Mouse (Mus musculus) retina, adult 2 months (tissue): ENCODE measurements around the gene H13.

Experiments used
- DNase-seq: peaks from one replicate; pipeline ENCODE4 v3.0.0-alpha.2; 2012; ENCODE audit warnings: low read depth, low spot score

The H13 gene

DNA sequence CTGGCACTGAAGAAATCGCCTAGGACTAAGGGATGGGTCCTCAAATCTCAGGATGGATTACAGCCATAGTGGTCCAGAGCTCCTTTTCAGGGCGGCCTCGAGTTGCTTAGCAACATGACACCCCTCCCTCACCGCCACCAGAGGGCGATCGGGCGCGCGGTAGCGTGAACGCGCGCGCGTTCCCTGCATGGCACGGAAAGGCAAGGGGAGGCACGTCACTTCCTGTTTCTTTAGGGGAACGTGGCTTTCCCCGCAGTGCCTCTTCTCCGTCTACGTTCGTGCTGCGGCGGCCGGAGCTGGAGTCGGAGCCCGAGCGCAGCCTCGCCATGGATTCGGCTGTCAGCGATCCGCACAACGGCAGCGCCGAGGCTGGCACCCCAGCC is at the start of gene H13:
Gene H13, plus strand, starts transcription at position 206 of the 383 bp plus-strand sequence.
- peak; percentile 85 for DNase-seq

DNA sequence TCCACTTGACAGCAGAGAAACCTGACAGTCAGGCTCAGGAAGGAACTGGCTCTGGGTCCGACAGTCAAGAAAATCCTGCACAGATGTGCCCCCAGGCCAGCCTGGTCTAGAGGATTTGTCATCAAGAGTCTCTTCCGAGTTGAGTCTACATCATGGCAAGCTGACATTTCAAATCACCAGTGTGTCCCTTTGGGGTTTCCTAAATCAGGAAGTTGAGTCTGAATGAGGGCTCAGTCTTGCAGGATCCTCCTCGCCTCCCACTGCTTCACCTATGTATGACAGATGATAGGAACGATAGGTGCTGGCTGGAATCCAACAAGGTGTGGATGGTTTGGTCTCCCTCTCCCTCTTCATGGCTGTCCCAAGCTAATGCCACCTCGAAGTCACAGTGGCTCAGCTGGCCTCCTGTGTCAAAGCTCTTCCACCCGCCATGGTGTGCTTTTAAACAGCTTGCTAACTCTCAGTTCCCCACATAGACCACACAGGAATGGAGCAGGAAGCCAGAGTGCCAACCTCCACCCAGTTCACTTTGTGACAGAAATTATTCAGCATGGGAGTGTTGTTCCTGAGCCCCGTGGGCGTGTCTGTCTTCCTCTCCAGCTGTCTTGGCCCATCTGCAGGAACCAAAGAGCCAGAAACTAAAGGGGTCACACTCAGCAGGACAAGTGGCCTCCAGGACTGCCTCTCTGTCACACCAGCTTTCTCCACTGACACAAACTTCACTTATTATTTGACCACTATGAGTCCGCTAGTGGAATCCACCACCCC is 48.7 kb upstream of the H13 start:
- no peak for DNase-seq

DNA sequence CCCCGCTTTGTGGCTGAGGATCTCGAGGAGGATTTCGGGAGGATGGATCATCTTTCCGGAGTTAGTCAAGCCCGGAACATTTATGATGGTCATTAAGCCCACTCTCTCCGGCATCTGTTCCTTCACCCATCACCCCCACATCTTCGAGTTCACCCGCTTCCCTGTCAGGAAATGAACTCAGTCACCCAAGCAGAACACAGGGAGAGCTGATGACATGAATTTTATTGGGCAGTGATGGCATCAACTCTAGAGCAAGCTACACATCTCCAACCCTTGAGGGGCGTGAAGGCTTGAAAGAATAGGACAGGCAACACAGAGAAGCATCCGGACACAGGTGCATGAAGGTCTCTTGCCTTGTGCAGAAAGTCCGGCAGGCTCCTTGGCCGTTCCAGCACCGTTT is 47.1 kb upstream of the H13 start:
- no peak for DNase-seq

DNA sequence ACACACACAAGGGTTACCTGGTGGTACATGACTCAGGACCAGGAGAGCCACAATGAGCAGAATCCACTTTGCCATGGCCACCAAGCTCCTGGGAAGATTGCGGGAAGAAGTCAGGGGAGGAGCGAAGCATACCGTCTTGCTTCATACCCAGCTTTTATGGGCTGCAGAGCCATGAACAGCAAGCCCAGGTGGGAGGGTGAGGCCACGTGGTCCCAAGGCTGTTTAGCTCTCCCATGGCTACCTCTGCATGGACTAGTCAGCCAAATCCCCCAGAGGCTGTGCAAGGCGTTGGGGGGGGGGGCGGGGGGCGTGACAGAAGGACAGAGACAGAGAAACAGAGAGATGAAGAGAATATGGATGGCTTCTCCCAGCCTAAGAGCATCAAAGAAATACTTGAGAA is 46.3 kb upstream of the H13 start, which contains the start of gene Defb25:
Gene Defb25, minus strand, starts transcription at position 101 of the 400 bp plus-strand sequence.
- no peak for DNase-seq

DNA sequence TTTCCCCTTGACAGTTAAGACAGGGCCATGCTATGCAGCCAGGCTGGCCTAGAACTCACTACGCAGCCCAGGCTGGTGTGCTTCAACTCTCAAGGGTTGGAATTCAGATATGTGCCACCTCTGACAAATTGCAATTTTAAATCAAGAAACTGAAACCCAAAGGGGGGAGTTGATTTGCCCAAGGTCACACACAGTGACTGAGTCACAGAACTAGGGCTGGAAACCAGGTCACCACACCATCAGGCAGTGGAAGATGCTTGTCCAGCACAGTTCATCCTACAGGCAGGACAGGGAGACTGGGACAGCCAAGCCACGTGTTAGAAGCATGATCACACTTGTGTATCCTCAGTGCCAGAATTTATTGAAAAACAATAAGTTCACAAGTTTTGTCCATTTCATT is 44.7 kb upstream of the H13 start:
- no peak for DNase-seq

DNA sequence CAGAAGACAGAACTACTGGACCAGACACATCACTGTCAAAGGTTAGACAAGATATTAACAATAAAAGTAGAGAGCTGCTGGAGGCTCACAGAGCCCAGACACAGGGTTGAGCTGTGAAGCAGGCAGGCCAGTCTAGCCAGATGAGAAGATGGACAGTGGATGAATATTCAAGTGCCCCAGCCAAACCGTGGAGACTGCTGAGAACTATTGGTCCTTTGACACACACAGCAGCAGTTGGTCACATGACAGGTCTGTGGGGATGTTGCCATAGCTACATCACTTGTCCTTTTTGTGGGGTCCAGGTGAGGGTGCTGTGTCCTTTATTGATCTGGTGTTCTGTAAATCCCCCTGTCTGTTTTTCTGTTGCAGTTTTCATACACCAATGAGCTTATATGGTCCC is 44.0 kb upstream of the H13 start:
- DNase-seq = no peak

DNA sequence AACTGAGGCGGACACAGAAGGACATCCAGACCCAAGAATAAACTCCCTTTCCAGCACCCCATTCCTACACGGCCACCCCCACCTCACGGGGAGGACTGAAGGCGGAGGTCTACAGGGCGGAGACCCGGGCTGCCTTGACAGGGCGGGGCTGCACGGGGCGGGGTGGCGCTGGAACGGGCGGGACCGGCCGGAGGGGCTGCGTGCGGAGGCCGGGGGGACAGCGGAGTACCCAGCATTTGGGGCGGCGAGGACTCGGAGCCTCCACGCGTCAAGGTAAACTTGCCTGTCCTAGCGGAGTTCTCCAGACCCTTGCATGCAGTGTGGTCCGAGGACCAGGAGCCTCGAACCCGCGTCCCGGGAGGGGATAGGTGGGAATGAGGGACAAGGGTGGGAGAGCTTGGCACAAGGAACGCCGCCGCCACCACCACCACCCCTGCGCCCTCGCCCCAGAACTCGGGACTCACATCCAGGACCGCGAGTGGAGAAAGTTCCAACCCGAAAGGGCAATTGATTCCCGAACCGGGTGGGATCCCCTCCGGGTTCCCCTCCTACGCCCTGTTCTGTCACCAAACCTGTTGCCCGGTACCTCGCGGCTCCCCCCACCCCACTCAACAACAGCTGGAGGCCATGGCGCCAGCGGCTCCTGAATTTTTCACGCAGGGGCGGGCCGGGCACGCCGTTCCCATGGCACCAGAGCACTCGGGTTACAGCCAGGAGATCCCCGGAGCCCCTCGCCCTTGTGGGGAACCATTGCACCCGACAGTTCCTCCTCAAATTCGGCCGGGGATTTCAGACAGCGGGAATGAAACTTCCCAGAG is 42.3 kb upstream of the H13 start, which contains the start of gene Rem1:
Gene Rem1, plus strand, starts transcription at position 178 of the 818 bp plus-strand sequence.
- no peak for DNase-seq

DNA sequence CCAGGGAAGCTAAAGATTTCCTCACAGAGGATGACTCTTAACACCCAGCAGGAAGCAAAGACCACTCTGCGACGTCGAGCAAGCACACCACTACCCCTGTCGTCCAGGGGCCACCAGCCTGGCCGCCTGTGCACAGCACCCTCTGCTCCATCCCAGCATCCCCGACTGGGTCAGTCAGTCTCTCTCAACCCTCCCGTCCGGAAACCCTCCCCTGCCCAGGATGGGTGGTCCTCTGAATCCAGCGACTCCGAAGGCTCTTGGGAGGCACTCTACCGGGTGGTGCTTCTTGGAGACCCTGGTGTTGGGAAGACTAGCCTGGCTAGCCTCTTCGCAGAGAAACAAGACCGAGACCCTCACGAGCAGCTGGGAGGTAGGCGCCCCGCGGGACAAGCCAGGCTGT is 41.2 kb upstream of the H13 start:
- DNase-seq = no peak

DNA sequence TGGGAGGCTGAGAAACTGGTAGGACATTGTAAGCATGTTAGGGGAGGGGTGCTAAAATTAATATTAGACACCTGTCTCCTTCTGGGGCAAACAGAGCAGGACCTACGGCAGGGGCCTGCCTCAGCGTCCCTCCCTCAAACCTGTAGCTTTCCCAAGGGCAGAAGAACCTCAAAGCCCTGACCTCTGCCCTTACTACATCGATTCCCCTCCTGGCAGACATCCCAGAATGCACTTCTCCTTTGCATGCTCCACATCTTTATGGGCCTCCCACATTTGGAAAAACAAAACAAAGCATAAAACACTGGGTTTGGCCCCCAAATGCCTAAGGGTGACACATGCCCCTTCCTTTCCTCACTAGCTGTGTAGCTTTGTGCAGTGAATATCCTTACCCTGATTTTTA is 40.0 kb upstream of the H13 start:
- no peak for DNase-seq

DNA sequence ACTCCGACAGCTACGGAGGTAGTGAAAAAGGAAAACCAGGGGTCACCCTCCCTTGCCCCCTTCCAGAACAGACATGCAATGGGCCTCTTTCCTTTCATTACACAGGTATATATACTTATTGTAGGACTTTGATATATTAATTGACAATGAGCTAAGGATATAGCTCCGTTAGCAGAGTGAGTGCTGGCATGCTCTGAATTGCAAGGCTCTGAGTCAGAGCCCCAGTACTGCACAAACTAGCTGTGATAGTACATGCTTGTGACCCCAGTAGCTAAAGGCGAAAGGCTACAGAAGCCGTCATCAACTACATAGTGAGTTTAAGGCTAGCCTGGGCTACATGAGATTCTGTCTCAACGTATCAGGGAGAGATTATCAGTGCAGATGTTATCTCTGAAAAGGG is 39.4 kb upstream of the H13 start:
- no peak for DNase-seq

DNA sequence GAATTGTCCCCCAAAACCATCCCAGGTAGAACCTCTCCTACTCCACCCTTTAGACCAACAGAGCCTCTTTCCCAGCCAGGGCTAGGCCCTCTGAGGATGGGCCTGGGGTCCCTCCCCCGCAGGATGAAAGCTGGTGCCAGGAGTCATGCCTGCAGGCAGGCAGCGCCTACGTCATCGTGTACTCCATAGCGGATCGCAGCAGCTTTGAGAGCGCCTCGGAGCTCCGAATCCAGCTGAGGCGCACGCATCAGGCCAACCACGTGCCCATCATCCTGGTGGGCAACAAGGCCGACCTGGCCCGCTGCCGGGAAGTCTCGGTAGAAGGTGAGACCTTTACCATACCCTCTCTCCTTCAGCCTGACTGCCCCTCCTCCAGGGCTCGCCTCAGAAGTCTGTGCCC is 35.9 kb upstream of the H13 start:
- DNase-seq = no peak

DNA sequence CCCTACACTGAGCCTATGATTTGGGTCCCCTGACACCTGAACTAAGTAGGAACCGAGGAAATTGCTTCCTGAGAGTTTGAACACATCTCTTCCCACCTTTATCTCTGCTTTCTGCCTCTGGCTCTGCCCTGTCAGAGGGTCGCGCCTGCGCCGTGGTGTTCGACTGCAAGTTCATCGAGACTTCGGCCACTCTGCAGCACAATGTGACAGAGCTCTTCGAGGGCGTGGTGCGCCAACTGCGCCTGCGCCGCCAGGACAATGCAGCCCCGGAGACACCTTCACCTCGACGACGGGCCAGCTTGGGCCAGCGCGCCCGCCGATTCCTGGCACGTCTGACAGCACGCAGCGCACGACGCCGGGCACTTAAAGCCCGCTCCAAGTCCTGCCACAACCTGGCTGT is 35.0 kb upstream of the H13 start:
- DNase-seq = no peak

DNA sequence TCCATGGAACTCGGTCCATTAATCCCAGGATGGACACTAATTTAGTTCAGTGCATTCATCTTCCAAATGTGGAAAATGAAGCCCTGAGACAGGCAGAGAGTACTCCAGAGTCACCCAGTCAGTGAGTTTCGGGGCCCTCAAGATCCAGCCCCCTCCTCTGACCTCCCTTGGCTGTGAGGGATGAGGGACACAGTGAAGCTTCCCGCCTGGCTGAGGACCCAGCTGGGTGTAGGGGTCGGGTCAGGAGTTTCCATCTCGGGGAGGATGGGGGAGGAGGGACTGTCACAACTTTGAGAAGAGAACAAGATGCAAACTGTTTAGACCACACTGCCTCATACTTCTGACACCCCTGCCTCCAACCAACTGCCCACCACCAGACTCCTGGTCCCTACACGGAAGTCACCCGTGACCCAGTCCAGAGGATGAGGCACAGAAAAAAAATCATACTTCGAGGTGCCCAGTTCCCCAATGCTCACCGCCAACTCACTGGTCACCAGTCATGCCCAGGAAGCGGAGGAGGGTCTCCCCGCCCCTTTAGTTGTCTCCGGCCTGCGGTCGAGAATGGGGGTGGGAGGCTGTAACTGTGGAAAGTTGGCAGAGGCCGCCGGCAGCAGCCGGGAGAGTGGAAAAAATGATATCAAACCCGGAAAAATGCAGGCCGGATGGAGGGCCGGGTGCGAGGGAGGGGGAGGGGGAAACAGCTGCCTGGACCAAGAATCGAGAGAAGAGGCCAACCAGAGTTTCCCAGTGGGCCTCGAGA is 32.8 kb upstream of the H13 start:
- DNase-seq = no peak

DNA sequence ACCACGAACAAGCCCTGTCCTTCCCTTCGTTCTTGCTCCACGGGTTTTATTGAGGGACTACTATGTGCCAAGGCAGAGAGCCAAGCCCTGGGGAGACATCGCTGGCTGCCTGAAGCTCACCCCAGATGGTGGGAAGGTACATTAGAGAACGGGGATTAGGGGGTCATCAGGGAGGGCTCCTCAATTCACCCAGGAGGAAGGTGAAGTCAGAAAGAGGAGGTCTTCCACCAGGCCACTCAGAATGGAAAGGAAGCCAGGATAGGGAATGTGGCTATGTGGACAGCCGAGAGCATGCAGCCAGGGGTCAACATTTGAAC is 32.3 kb upstream of the H13 start:
- DNase-seq = no peak

DNA sequence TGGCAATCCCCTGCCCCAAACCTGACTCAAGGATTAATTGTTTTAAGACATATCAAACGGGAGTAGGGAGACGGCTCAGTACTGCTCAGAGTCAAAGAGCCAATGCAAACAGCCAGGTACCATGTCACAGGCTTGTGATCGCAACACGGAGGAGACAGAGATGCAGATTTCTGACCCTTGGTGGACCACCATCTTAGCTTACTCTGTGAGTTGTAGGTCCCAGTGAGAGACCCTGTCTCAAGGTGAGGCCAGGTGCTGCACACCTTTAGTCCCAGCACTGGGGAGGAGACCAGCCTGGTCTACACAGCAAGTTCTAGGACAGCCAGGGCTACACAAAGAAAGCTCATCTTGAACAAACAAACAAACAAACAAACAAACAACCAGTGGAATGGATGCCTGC is 31.9 kb upstream of the H13 start:
- no peak for DNase-seq

DNA sequence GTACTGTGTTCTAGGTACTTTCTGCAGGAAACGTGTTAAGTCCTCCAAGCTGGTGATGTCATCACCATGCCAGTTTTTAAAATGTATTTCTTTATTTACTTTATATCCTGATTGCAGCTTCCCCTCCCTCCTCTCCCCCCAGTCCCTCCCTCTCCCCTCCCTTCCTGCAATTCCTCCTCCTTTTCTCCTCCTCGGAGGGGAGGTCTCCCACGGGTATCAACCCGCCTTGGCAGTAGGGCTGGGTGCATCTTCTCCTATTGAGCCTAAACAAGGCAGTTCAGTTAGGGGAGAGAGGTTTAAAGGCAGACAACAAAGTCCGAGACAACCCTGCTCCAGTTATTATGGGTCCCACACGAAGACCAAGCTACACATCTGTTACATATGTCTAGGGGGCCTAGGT is 30.4 kb upstream of the H13 start:
- no peak for DNase-seq

DNA sequence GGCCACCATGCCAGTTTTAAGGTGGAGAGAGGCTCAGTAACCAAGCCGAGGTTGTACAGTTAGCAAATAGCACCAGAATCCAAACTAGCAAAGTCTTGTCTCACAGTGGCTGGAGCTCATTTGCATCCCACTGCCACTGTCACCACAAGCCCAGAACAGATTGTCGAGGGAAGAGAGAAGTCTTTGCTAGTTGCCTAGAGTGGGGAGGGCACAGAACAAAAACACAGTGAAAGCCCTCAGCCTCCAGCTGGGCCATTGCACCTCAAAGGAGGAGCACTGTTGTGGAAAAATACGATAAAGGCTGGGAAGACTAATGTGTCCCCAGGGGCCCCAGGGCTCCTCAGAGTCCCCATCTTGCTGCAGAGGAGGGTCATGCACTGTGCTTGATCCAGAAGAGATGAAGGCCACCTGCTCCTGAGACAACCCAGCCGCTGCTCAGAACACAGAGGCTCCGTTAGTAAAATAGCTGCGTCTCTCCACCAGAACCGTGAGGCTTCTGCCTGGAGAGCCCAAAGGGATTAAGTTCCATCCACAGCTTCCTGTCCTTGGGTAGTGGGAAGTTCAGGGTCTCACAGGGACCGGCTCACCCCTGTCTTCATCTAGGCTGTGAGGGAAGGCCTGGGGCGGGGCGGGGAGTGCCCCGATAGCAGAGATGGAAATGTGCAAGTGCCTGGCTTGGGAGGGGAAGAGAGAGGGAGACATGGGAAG is 29.7 kb upstream of the H13 start:
- DNase-seq = no peak

DNA sequence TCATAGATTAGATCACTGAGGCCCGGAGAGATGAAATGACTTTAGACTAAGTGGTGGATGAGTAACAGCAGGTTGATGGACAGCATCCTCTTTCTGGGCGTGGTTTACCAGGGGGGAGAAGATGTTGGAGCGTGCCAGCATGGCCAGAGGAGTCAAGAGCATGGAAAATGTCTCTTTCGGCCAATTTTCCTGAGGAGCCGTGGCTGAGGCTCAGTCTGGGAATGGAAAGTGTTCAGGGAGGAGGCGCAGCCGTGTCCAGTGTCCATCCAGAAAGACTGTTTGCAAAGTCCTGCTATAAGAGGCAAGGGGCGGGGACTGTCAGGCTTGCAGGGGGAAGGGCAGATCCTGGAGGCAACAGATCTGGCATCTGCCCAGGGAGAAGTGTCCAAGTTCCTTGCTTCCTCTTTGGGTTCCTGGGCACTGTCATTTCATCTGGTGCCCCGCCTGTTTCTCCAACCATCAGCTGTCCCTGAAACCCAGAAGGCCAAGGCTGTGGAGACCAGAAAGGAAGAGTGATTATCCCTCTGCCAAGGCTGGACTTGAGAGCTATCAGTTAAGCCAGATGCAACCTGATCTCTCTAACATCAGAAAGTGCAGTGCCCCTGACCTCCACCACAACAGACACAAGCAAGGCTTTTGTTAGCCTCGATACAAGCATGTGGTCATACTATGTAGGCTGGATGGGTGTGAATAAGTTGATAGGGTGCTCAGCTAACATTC is 16.2 kb upstream of the H13 start:
- DNase-seq = no peak

DNA sequence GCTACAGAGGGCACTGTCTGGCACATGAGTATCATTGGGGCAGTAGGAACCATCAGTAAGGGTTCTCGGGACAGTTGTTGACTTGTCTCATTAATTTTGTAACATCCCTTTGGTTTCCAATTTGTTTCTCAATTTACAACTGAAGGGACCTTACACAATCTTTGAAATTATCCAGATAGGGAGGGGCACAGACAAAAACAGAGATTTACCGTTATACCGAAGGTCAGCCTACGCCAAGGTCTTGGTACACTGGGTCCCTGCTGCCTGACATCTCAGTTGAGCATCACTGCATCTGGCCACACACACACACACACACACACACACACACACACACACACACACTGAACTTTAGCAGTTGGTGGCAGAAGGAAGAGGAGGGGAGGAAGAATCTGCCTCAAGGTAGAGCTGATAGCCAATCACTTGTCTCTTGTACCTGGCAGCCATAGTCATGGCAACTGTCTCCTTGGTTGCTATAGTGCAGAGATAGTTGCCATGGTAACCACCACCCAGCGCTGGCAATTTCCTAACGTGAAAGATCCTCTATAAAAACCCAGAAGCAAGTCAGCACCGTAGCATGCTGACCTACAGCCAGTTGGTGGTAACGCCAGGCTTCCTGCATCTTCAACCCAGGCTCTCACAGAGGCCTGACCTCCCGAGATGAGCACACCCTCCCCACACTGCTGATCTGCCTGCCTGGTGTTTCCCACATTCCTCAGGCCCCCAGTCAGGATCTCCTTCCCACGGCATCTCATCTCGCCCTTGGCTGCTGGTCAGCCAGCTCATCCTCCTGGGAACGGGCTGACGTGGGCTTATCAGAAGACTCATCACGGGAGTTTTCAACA is 15.2 kb upstream of the H13 start:
- DNase-seq = no peak

DNA sequence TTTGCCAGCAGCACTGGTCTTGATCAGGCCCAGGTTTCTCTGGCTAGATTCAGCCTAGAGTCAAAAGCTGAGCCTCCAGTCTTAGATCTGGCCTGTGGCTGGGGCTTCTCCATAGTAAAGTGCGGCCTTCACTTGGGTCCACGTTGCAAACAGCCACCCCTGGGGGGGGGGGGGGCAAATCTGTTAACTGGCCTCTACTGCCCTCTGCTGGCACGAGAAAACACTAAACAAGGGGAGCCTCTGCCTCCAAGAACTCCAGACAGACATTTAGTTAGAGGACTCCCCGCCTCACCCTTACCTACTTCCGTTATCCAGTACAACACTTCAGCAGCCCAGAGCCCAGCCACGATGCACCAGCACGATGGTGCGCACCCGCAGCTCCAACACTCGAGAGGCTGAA is 11.9 kb upstream of the H13 start:
- DNase-seq = no peak
